Mouse (Mus musculus): Measurements from ENCODE around the gene Nectin1. TPM values are rescaled to one million over a fixed set of nuclear protein-coding genes. Genes with fewer than 3 reads are reported as not detected.

Gene Nectin1
- total and polyA plus RNA-seq, 3 experiments: 3.9 to 6.2 TPM; not detected in 1

GRCm38 (mm10) chr9:43755464-43755863, 11.7 kb downstream of the Nectin1 start:
- H3K4me1 ChIP-seq (ENCODE audit: control insufficient read depth in 1 of 2, insufficient read depth in 2 of 2, low read length in 2 of 2): peaks cover 0 to 9% of the 10 kb centered on the region in 2 experiments; a peak in 2 of 4 replicates
- H3K4me3 ChIP-seq (ENCODE audit: control insufficient read depth in 1 of 2, insufficient read depth in 1 of 2, low read depth in 2 of 2, low read length in 2 of 2): no peak overlapping the region
- H3K27ac ChIP-seq (ENCODE audit: control insufficient read depth, low read depth, low read length): peak overlapping the region; percentile 38; the same call in 1 of the 2 replicates
- no peaks in the 10 kb centered on the region; the same call in none of the 2 replicates for H3K79me2 ChIP-seq (ENCODE audit: control insufficient read depth, insufficient read depth, low read length, poor library complexity)
- H3K36me3 ChIP-seq (ENCODE audit: control insufficient read depth in 1 of 2, insufficient read depth in 2 of 2, low read length in 2 of 2): peaks cover 0 to 3% of the 10 kb centered on the region in 2 experiments; a peak in 1 of 4 replicates
- no peak for TF ChIP-seq NRF1 (IDR thresholded peaks at IDR 0.05; ENCODE audit: insufficient read depth, low read depth, low read length, poor library complexity, severe bottlenecking)
- no peak for TF ChIP-seq CHD2 (IDR thresholded peaks at IDR 0.05; ENCODE audit: low read length)
- TF ChIP-seq MAX (IDR thresholded peaks at IDR 0.05; ENCODE audit: low read length): no peak
- no peak for TF ChIP-seq SMC3 (IDR thresholded peaks at IDR 0.05; ENCODE audit: low read depth, low read length)
- TF ChIP-seq GATA1 (IDR thresholded peaks at IDR 0.05; ENCODE audit: low read depth, low read length): peak; percentile 46
- peak; percentile 68 for TF ChIP-seq RCOR1 (IDR thresholded peaks at IDR 0.05; ENCODE audit: low read depth, low read length)
- no peak for TF ChIP-seq HCFC1 (IDR thresholded peaks at IDR 0.05; ENCODE audit: low read depth, low read length)
- no peak for TF ChIP-seq ZKSCAN1 (IDR thresholded peaks at IDR 0.05; ENCODE audit: low read depth, low read length)
- no peak for TF ChIP-seq JUND (IDR thresholded peaks at IDR 0.05; ENCODE audit: low read depth, low read length)
- no peak for TF ChIP-seq CTCF (IDR thresholded peaks at IDR 0.05 in 2 of 3, conservative IDR thresholded peaks at IDR 0.05 in 1 of 3; ENCODE audit: control insufficient read depth in 1 of 3, insufficient read depth in 1 of 3, low read depth in 2 of 3, low read length in 3 of 3, poor library complexity in 1 of 3, severe bottlenecking in 1 of 3)
- no peak for TF ChIP-seq ZNF384 (IDR thresholded peaks at IDR 0.05; ENCODE audit: low read depth, low read length)
- no peak for TF ChIP-seq MYB (IDR thresholded peaks at IDR 0.05; ENCODE audit: low read depth, low read length)
- TF ChIP-seq TAL1 (IDR thresholded peaks at IDR 0.05; ENCODE audit: low read length): no peak
- no peak for TF ChIP-seq MXI1 (IDR thresholded peaks at IDR 0.05; ENCODE audit: low read depth, low read length)
- TF ChIP-seq EP300 (IDR thresholded peaks at IDR 0.05; ENCODE audit: low read depth in 1 of 2, low read length in 2 of 2): peak; percentile 55; a peak in 3 of 4 replicates
- TF ChIP-seq ETS1 (IDR thresholded peaks at IDR 0.05; ENCODE audit: low read depth, low read length): peak; percentile 48; the same call in 1 of the 2 replicates
- no peak for TF ChIP-seq ZC3H11A (IDR thresholded peaks at IDR 0.05; ENCODE audit: low read depth, low read length)
- TF ChIP-seq POLR2A (IDR thresholded peaks at IDR 0.05; ENCODE audit: control insufficient read depth in 1 of 2, insufficient read depth in 1 of 2, low read depth in 1 of 2, low read length in 2 of 2, poor library complexity in 1 of 2): no peak
- TF ChIP-seq POLR2AphosphoS5 (IDR thresholded peaks at IDR 0.05; ENCODE audit: borderline replicate concordance, low read depth, low read length): no peak
- H3K9ac ChIP-seq (ENCODE audit: control insufficient read depth, low read depth, low read length, poor library complexity, severe bottlenecking): no peak overlapping the region
- DNase-seq (ENCODE audit: low read depth, low spot score): peak; percentile 80
- no peaks in the 10 kb centered on the region; the same call in 1 of the 2 replicates for H3K9me3 ChIP-seq (replicated peaks; ENCODE audit: insufficient read depth, low read length)
- no peaks in the 10 kb centered on the region for H3K27me3 ChIP-seq (ENCODE audit: control insufficient read depth in 1 of 2, insufficient read depth in 2 of 2, low read length in 2 of 2)

GRCm38 (mm10) chr9:43755928-43756327, 12.1 kb downstream of the Nectin1 start:
- DNase-seq (ENCODE audit: low read depth, low spot score): no peak
- Histone ChIP-seq H3K4me1 (ENCODE audit: control insufficient read depth in 1 of 2, insufficient read depth in 2 of 2, low read length in 2 of 2) (peaks cover 0 to 9% of the 10 kb centered on the region in 2 experiments; a peak in 2 of 4 replicates), H3K79me2 (ENCODE audit: control insufficient read depth, insufficient read depth, low read length, poor library complexity) (no peaks in the 10 kb centered on the region; the same call in none of the 2 replicates), H3K27me3 (ENCODE audit: control insufficient read depth in 1 of 2, insufficient read depth in 2 of 2, low read length in 2 of 2) (no peaks in the 10 kb centered on the region), H3K27ac (ENCODE audit: control insufficient read depth, low read depth, low read length) (no peak overlapping the region), H3K9me3 (replicated peaks; ENCODE audit: insufficient read depth, low read length) (no peaks in the 10 kb centered on the region; the same call in 1 of the 2 replicates), H3K4me3 (ENCODE audit: control insufficient read depth in 1 of 2, insufficient read depth in 1 of 2, low read depth in 2 of 2, low read length in 2 of 2) (no peak overlapping the region), H3K9ac (ENCODE audit: control insufficient read depth, low read depth, low read length, poor library complexity, severe bottlenecking) (no peak overlapping the region), H3K36me3 (ENCODE audit: control insufficient read depth in 1 of 2, insufficient read depth in 2 of 2, low read length in 2 of 2) (peaks cover 0 to 3% of the 10 kb centered on the region in 2 experiments; a peak in 1 of 4 replicates)
- no peak for TF ChIP-seq ETS1 (IDR thresholded peaks at IDR 0.05; ENCODE audit: low read depth, low read length)
- no peak for TF ChIP-seq POLR2AphosphoS2 (IDR thresholded peaks at IDR 0.05; ENCODE audit: low read length)
- no peak for TF ChIP-seq TBP (IDR thresholded peaks at IDR 0.05; ENCODE audit: low read depth, low read length)
